Mouse (Mus musculus) WW6 (cell line): ENCODE data around the gene Zscan12.
A peak's percentile ranks its signal among the peaks of the same experiment; 100 is the strongest.
"Not testable (repeated sequence)": the region's sequence is repeated elsewhere in the genome, so short reads cannot be mapped to it uniquely, and the experiment has no call there.

Source experiments
- DNase-seq: peaks from one replicate; pipeline ENCODE4 v3.0.0-alpha.2; 2013; ENCODE audit warnings: low read depth, low spot score

The Zscan12 gene

DNA sequence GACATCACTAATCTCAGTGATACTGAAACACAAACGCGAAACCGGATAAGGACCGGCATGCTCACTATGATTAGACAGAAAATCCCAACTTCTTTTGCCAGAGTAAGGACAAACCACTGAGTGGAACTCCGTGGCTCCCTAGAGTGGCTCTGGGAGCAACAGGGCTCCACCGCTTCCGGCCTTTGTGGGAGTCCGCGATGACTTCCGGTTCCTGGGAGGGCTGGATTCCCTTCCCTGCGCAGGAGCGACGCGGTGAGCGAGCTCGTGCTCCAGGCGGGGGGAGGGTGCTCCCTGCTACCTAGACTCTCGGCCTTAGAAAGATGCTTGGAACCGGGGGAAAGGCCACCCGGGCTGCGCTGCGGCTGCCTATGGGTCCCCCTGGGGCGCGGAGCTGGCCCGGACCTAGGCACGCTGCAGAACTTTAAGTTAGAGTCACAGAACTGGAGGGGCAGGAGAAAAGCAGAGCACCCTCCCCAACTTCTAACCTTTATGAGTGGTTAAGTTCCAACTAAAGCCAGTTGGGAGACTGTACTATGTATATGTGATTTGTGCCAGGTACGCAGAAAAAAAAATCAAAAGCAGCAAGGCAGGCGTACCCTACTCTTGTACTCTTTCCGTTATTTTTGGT, at the start of gene Zscan12:
TSS of gene Zscan12 (plus strand) at position 200 of the 628 bp plus-strand sequence.
- peak; percentile 78 for DNase-seq

DNA sequence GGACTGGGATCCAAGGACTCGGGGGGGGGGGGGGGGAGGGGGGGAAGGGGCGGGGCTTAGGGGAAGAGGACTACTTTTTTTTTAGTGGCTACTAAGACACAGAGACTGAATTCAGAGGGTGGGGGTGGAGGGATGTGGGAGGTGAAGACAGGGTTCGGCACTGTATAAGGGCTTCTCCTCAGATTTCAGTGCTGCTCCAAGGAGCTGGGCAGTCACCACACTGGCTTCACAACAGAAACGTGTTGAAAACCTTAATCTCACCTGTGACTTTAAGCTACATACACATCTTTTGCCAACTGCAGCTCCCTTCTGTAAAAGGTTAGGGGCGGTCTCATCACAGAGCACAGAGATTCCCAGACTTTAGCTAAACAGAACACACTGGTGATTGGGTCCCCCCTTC, 49.8 kb upstream of the Zscan12 start:
- DNase-seq = no peak

DNA sequence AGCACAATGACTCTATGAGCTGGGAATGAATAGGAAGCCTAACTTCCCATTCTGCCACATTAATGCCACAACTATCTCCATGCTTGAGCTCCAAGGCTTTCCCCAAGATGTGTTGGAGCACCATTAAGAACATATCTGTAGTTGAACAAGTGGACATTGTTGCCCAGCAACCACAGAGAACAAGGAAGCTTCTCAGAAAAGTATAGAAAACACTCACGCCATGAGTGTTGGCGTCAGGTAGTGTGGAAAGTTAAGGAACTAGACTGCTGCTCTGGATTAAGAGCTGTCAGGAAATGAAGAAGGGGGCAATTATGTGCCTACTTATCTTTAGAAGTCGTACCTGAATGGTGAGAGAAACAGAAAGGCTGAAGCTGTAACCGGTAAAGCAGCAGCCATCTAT, 48.7 kb upstream of the Zscan12 start:
- DNase-seq = no peak

DNA sequence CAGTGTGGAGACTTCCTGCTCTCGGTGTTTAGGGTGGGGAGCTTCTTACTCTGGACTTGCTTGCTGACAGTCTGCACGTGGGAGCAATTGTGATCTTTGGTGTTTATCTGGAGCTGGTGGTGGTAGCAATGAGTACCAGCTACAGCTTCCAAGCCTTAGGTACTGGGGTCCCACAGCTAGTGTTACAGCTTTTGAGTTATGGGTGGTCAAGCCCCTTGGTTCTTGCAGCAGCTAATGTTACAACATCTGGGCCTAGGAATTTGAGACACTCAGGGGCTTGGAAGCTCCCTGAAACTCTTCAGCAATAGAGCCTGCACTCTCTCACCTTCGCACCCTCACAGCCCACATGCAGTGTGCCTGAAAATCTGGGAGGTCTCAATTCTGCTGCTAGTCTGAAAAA, 42.4 kb upstream of the Zscan12 start:
- no peak for DNase-seq

- no peak for DNase-seq
Measured at GRCm38 (mm10) chr13:21321890-21322494, 40.6 kb upstream of the Zscan12 start.

DNA sequence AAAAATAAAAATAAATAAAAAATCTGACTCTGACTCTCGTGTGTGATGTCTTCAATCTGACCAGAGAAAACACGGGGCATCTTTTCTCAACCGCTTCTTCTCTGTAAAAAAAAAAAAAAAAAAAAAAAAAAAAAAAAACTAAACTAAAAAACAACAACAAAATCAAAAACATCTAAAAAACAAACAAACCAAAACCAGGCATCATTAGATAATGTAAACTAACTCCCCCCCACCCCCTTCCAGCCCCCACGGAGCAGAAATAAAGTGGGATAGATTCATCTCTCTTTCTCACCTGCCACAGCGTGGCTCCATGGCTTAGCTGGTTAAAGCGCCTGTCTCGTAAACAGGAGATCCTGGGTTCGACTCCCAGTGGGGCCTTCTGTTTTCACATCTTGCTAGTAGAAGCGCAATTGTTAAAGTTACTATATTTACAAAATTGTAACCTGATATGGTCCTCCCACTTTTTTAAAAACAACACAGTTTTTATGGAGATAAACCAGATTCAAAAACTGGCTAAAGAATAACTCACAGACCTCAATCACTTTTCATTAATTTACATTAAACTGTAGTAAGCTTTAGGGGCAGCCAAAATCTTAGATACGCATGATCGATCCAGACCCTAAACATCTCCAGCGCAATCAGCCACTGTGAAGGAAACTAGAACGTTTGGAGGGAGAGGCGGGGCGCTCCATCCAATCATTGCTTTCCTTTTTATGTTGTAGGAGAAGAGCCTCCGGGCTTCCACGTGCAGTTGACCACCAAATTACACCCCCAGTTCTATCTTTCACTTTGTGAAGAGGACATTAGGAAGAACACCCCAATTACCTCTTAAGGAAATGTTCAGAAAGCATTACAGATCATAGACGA, 39.9 kb upstream of the Zscan12 start:
- DNase-seq = no peak

DNA sequence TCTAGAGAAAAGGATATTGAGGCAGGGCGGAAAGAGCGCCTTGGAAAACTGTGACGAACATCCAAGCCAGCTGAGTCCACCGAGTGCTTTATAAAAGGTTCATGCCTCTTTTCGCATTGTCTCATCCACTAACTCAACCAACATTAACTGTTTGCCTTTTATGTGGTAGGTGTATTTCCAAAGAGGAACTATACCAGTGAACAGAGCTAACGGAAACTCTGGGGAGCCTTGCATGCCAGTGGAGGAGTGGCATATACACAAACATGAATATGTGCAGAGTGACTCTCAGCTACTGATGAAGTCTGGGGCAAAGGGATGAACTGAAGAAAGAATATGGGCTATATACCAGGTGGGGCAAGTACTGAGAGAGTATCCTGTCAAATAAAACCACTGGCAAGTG, 39.2 kb upstream of the Zscan12 start:
- DNase-seq = no peak

DNA sequence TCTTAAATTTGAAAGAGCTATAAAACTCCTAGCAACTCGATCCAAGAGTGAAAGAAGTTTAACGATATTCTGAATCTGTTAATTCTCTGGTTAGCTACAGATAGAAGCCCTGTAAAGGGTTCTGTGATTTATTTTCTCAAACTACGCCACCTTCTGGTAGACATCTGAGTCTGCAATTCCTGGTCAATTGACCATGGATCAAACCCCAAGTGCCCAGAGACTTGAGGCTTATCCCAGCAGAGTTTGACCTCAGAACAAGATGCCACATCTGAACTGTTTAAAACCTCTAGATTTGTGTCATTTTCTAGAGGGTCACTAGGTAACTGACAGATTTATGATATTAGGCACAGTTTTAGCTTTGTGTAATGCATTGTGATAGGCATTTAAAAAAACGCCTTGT, 36.4 kb upstream of the Zscan12 start:
- DNase-seq = no peak

DNA sequence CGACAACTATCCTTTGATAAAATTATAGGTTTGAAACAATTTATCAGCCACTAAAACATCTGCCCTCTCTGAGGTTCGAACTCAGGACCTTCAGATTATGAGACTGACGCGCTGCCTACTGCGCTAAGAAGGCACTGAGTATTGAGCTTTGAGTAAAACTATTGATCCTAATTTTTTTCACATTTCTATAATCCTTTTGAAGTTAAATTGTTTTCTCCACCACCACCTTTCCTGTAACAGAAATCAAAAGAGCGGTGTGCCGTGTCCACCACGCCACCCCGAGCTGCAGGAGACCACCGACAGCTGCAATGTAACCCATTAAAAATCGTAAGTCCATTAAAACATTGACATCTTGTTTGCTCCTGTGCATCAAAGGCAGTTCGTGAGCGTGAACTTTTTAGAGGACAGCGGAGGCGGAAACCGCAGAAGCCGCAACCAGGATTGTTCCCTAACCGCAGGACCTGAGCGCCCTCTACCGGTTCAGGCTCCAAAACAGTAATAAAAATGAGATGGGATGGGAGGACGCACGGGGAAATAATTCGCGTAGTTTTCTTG, 35.9 kb upstream of the Zscan12 start:
- peak; percentile 73 for DNase-seq

- no peak for DNase-seq
Measured at GRCm38 (mm10) chr13:21327424-21327823, 35.2 kb upstream of the Zscan12 start.

DNA sequence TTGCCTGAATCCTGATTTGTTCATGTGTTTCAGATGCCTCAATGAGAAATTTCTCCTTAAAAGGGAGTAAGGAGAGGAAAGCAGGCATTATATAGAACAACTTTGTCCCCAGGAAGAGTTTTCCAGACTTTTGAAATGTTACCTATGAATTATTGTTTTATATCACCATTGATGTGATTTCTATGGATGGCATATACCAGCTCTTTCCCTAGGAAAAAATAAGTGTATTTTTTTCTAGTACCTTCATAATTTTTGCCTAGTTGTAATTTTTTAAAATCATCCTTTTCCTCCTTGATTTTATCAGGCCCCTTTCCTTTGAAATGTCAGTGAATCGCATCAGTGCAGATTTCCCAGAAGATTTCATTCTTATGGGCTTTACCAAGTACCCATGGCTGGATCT, 16.0 kb upstream of the Zscan12 start, which contains the start of gene Olfr1367:
TSS of gene Olfr1367 (plus strand) at position 301 of the 400 bp plus-strand sequence.
- DNase-seq = no peak

- DNase-seq = no peak
Measured at GRCm38 (mm10) chr13:21350593-21350992, 12.0 kb upstream of the Zscan12 start.

GRCm38 (mm10) chr13:21363719-21364118, 1.1 kb downstream of the Zscan12 start:
- no peak for DNase-seq

DNA sequence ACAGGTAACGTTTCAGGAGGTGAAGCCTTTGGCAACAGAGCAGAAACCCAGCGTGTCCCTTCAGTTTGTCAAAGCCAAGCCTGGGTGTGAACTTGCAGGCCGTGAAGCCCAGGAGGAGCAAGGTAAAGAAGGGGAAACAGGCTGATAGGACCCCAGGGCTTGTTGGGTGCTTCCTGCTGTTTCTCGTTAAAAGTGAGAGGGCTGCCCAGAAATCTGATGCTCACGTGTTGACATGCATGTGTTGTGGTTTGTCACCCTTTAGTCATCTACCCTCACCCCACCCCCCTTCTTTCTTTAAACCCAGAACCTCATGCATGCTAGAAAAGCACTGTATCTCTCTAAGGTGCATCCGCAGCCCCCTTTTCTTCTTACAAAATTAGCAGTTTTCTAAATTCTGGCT, 4.0 kb downstream of the Zscan12 start:
- no peak for DNase-seq

DNA sequence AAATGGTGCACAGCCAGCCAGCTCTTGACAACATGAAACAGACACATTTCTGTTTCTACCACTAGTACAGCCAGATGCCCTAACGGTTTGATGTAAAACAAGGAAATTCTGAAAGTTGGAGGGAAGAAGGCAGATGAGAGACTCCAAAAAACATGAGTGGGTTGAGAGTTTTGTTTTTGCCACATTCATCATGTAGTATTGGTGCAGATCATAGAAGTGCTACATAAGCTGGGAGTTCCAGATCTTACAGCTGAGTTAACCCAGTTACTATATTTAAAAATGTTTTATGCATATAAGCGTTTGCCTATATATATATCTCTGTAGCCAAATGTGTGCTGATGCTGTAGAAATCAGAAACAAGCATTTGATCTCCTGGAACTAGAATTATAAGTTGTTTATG, 10.1 kb downstream of the Zscan12 start:
- DNase-seq = no peak

GRCm38 (mm10) chr13:21377773-21378172, 15.2 kb downstream of the Zscan12 start:
- DNase-seq = no peak

DNA sequence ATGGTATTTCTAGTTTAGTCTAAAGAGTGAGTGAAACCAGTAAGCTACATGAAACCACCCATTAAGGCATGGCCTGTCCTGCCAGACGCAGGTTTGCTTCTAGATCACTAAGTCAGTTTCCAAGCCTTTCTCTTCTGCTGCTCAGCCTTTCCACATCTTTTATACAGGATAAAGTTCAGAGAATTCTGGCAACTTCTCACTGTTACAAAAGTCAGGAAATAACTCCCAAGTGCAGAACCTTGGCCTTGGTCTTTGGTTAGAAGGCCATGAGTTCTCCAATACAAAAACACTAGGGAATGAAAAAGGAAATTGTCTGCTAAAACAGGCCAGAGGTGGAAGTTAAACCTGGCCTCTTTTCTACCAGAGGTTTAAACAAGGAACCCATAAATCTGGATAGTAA, 32.6 kb downstream of the Zscan12 start:
- no peak for DNase-seq

DNA sequence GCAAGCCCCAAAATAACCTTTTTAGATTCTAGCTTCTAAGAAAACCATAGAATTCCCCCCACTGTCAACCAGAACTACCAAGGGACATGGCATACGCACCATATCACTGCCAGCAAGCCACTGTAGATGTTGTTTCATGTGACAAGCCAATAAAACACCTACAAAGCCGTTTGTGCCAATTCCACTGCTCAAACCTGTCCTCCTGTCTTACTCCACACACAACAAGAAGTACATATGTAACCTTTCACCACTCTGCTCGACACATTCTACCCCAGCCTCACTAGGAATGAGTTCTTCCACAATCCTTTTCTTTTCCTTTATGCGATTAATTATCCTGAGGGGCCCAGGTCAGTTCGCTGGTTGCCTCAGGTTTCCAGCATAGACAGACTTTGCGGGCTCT, 33.0 kb downstream of the Zscan12 start:
- no peak for DNase-seq

DNA sequence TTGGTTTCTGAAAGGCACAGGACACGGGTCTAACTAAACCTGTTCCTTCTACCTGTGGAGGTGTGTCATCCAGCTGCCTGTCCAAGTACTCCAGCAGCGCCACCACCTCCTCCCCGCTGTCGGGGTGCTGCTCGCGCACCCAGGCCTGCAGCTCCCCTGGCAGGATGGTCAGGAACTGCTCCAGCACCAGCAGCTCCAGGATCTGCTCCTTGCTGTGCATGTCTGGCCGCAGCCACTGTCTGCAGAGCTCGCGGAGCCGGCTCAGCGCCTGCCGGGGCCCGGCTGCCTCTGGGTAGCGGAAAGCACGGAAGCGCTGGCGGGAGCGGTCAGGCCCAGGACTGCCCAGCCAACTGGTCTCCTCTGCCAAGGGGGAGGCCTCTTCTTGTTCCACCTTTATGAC, 33.4 kb downstream of the Zscan12 start:
- not testable (repeated sequence) for DNase-seq

- DNase-seq = no peak
Measured at GRCm38 (mm10) chr13:21397486-21397885, 34.9 kb downstream of the Zscan12 start.

DNA sequence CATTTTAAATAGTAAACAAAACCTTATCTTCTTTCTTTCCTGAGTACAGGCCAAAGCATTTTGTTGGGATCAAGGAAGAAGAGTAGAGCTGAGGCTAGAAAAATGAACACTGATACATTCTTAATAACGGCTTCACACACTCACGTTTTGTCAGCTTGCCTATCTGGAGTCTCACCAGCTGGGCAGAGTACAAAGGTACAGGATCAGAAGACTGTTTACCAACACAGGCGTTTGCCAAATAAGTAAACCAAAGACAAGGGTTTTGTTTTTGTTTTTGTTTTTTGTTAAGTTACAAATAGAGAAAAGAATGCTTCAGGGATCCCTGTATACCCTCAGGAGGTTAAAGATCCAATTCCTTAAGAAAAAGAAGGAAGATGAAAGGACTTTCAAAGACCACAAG, 38.5 kb downstream of the Zscan12 start:
- no peak for DNase-seq

GRCm38 (mm10) chr13:21401636-21402286, 39.1 kb downstream of the Zscan12 start:
- DNase-seq = no peak
